Mouse (Mus musculus) olfactory bulb, adult 2 months (tissue): ENCODE data around the gene Tmem163.

ENCODE experiments used
- CTCF ChIP-seq: fragments of 200-500 bp; IDR thresholded peaks from 2 replicates; pipeline ENCODE4 v1.5.1; 2012; ENCODE audit warnings: low read depth, mild to moderate bottlenecking, low read length, moderate library complexity; ENCODE audit not compliant: insufficient read depth
- POLR2A ChIP-seq: fragments of 200-500 bp; IDR thresholded peaks from 2 replicates; pipeline ENCODE4 v1.6.1; 2012; ENCODE audit warnings: mild to moderate bottlenecking, low read depth, low read length, moderate library complexity; ENCODE audit not compliant: insufficient read depth

DNA sequence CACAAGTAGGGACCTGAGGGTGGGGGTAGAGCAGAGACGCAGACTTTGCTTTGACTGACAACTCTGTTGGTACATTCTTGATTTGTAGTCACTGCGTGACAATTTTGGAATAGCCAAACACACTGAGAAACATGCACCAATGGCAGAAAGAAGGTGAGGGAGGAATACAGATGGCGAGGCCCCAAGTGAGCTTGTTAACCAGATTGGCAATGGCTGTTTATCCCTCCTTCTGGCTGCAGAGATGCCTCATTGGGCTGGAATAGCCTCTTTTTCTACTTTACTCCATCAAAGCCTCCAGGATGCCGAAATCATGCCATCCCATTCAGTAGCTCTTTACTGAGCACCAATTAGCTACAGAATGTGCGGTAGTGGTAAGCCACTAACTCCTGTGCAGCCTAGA is 203.6 kb downstream of the Tmem163 start:
- TF ChIP-seq CTCF (no peak), POLR2A (no peak)
